Mouse (Mus musculus) CH12.LX (cell line): ENCODE results near the gene Grk5.

ENCODE experiments used
- CTCF ChIP-seq, 2 experiments: IDR thresholded peaks in 1 of 2; conservative IDR thresholded peaks in 1 of 2; 2 replicates each; pipeline ENCODE4 v1.5.1; 2011 to 2012; ENCODE audit warnings: low read depth in 2 of 2, low read length in 2 of 2, improper control_type of control experiment in 1 of 2, inconsistent platforms in 1 of 2, mild to moderate bottlenecking in 1 of 2, moderate library complexity in 1 of 2
- EP300 ChIP-seq: IDR thresholded peaks from 2 replicates; pipeline ENCODE4 v1.6.1; 2011; ENCODE audit warnings: low read length, improper control_type of control experiment
- MAFK ChIP-seq: IDR thresholded peaks from 2 replicates; pipeline ENCODE4 v1.6.1; 2011; ENCODE audit warnings: low read length, improper control_type of control experiment; ENCODE audit not compliant: insufficient replicate concordance
- MEF2A ChIP-seq: IDR thresholded peaks from 2 replicates; pipeline ENCODE4 v1.6.1; 2014; ENCODE audit warnings: low read depth, mild to moderate bottlenecking, inconsistent platforms, low read length, improper control_type of control experiment, borderline replicate concordance
- POLR2A ChIP-seq: IDR thresholded peaks from 2 replicates; pipeline ENCODE4 v1.6.1; 2011; ENCODE audit warnings: low read depth, mild to moderate bottlenecking, improper control_type of control experiment, low read length
- RCOR1 ChIP-seq: conservative IDR thresholded peaks from 2 replicates; pipeline ENCODE4 v1.6.1; 2012; ENCODE audit warnings: low read depth, mild to moderate bottlenecking, inconsistent platforms, low read length, improper control_type of control experiment
- ZNF384 ChIP-seq: IDR thresholded peaks from 2 replicates; pipeline ENCODE4 v1.6.1; 2012; ENCODE audit warnings: low read depth, low read length, improper control_type of control experiment, inconsistent platforms

- TF ChIP-seq RCOR1 (no peak), POLR2A (no peak), MEF2A (no peak), ZNF384 (no peak), EP300 (0 out of 2 replicates have a peak, but pooled peaks have one; percentile 8), CTCF (conservative IDR thresholded peaks at IDR 0.05 in 1 of 2, IDR thresholded peaks at IDR 0.05 in 1 of 2; ENCODE audit: low read depth in 2 of 2, low read length in 2 of 2) (no peak), MAFK (no peak)
Observed at GRCm38 (mm10) chr19:60872272-60872671, 17.3 kb upstream of the Grk5 start.
